ENCODE assay signal across 9 mouse cellular contexts in the genomic region with DNA sequence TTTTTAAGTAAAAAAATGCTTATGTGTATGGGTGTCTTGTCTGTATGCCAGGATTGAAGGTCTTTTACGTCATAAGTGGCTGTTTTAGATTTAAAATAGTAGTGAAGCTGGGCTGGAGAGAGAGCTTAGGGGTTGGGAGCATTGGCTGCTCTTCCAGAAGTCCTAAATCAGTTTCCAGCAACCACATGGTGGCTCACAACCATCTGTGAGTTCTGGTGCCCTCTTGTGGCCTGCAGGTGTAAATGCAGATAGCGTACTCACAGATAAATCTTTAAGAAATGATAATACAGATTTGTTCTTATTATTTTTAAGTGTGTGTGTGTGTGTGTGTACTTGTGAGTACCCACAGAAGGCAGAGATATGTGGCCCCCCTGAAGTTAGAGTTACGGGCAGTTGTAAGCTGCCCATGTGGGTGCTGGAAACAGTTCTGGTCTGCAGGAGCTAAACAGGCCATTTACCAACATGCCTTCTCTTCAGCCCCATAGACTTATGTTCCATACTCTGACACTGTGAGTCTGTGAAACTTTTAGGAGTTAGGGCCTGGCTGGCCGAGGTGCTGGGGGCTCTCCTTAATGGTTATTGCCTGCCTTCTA. TPM values are rescaled to one million over a fixed set of nuclear protein-coding genes. Genes with fewer than 3 reads are reported as not detected.
DNase-seq lines count a peak whose midpoint lies in the region; ATAC-seq lines count a peak whose summit lies in the region.
"Had no signal": no experiment of that assay in that cellular context is flagged by ENCODE, and none has a peak within 500 bp of the region (broad histone marks: within the 10 kb centered on the region; RNA-seq: fewer than 3 reads in every experiment).

No protein-coding gene starts in this region.

- H3K4me1 ChIP-seq in heart, embryonic 10.5 days, result no peaks in the 10 kb centered on the region
- H3K4me1 ChIP-seq in hindbrain, embryonic 10.5 days (replicated peaks), result no peaks in the 10 kb centered on the region
- H3K4me1 ChIP-seq: limb, embryonic 12.5 days had no signal

- no peaks in the 10 kb centered on the region for H3K9me3 ChIP-seq in heart, embryonic 10.5 days
- H3K9me3 ChIP-seq in hindbrain, embryonic 10.5 days, result no peaks in the 10 kb centered on the region
- H3K9me3 ChIP-seq: limb, embryonic 12.5 days had no signal

- ATAC-seq in megakaryocyte progenitor cell, adult 5-6 weeks (replicated peaks; ENCODE audit: poor library complexity), result peak; percentile 91

- no peaks in the 10 kb centered on the region for H3K27me3 ChIP-seq in heart, embryonic 10.5 days (ENCODE audit: insufficient read depth, poor library complexity, severe bottlenecking)
- no peaks in the 10 kb centered on the region for H3K27me3 ChIP-seq in hindbrain, embryonic 10.5 days (ENCODE audit: insufficient read depth, poor library complexity, severe bottlenecking)
- H3K27me3 ChIP-seq: limb, embryonic 12.5 days had no signal

- H3K4me3 ChIP-seq in heart, embryonic 10.5 days, result no peak overlapping the region
- no peak overlapping the region for H3K4me3 ChIP-seq in hindbrain, embryonic 10.5 days
- H3K4me3 ChIP-seq: limb, embryonic 12.5 days had no signal

- WGBS in heart, embryonic 10.5 days, result 43% methylated on average over 4 of the region's 4 CpGs
- 50% methylated on average over 4 of the region's 4 CpGs for WGBS in hindbrain, embryonic 10.5 days

- H3K36me3 ChIP-seq in heart, embryonic 10.5 days, result peaks cover 33% of the 10 kb centered on the region; the same call in 1 of the 2 replicates
- H3K36me3 ChIP-seq in hindbrain, embryonic 10.5 days, result peaks cover 53% of the 10 kb centered on the region

- DNase-seq in heart, adult 18-20 months, result peak; percentile 46 to 67
- no peak for DNase-seq in heart, embryonic 10.5 days (ENCODE audit: low spot score)
- peak; percentile 78 for DNase-seq in adrenal gland, postnatal 14 days
- peak; percentile 62 for DNase-seq in embryo, embryonic 11.5 days (ENCODE audit: low read depth, low spot score)
- DNase-seq in hindbrain, embryonic 10.5 days (ENCODE audit: low spot score), result peak; percentile 52
- peak; percentile 12 to 57 for DNase-seq in layer of hippocampus, postnatal 25 days (ENCODE audit: extremely low spot score in 1 of 2, low spot score in 1 of 2)
- peak; percentile 16 for DNase-seq in right cerebral cortex, postnatal 25 days

- no peak overlapping the region for H3K27ac ChIP-seq in heart, embryonic 10.5 days
- H3K27ac ChIP-seq in hindbrain, embryonic 10.5 days, result no peak overlapping the region
- H3K27ac ChIP-seq: limb, embryonic 12.5 days had no signal

RNA-seq across cellular contexts. Expression of a gene that starts 8.6 kb away (rescaled TPM):
- total RNA-seq in heart, adult 18-20 months (2021), result 10 to 100 TPM in 1 of 2 experiments, 1 to 10 TPM in 1; 9.6 to 18.1 TPM
- 12.4 and 12.8 TPM in 2 replicates for polyA plus RNA-seq in heart, embryonic 10.5 days (2016; fragmentation: Nextera tagmentation; extraction: Ambion mirVana)
- total RNA-seq in adrenal gland, postnatal 14 days (2021), result 7.8 and 14.5 TPM in 2 replicates
- 20.8 and 30.2 TPM in 2 replicates for polyA plus RNA-seq in hindbrain, embryonic 10.5 days (2016; fragmentation: Nextera tagmentation; extraction: Ambion mirVana)
- 10 to 100 TPM; 20.8 to 23.3 TPM for total RNA-seq in layer of hippocampus, postnatal 25 days (2021)
- total RNA-seq in megakaryocyte progenitor cell, adult 5-6 weeks (2015), result 62.2 and 84.3 TPM in 2 replicates
- total RNA-seq in megakaryocyte progenitor cell, adult 5-6 weeks (2017), result 37.0 and 56.6 TPM in 2 replicates

RNA-seq across cellular contexts. Expression of a gene that starts 9.1 kb away (rescaled TPM):
- 10 to 100 TPM; 15.0 to 17.1 TPM for total RNA-seq in heart, adult 18-20 months (2021)
- polyA plus RNA-seq in heart, embryonic 10.5 days (2016; fragmentation: Nextera tagmentation; extraction: Ambion mirVana), result 24.1 and 25.6 TPM in 2 replicates
- 20.8 and 22.0 TPM in 2 replicates for total RNA-seq in adrenal gland, postnatal 14 days (2021)
- polyA plus RNA-seq in hindbrain, embryonic 10.5 days (2016; fragmentation: Nextera tagmentation; extraction: Ambion mirVana), result 16.7 and 22.2 TPM in 2 replicates
- 10 to 100 TPM; 13.2 to 14.0 TPM for total RNA-seq in layer of hippocampus, postnatal 25 days (2021)
- total RNA-seq in megakaryocyte progenitor cell, adult 5-6 weeks (2015), result 30.2 and 33.0 TPM in 2 replicates
- 34.9 and 38.4 TPM in 2 replicates for total RNA-seq in megakaryocyte progenitor cell, adult 5-6 weeks (2017)

RNA-seq across cellular contexts. Expression of a gene that starts 9.2 kb away (rescaled TPM):
- 10 to 100 TPM; 59.8 to 63.5 TPM for total RNA-seq in heart, adult 18-20 months (2021)
- polyA plus RNA-seq in heart, embryonic 10.5 days (2016; fragmentation: Nextera tagmentation; extraction: Ambion mirVana), result 271 and 304 TPM in 2 replicates
- total RNA-seq in adrenal gland, postnatal 14 days (2021), result 73.1 and 80.9 TPM in 2 replicates
- polyA plus RNA-seq in hindbrain, embryonic 10.5 days (2016; fragmentation: Nextera tagmentation; extraction: Ambion mirVana), result 336 and 348 TPM in 2 replicates
- 10 to 100 TPM; 93.3 to 93.7 TPM for total RNA-seq in layer of hippocampus, postnatal 25 days (2021)
- total RNA-seq in megakaryocyte progenitor cell, adult 5-6 weeks (2015), result 391 and 416 TPM in 2 replicates
- 317 and 335 TPM in 2 replicates for total RNA-seq in megakaryocyte progenitor cell, adult 5-6 weeks (2017)

RNA-seq across cellular contexts. Expression of a gene that starts 9.6 kb away (rescaled TPM):
- total RNA-seq in heart, adult 18-20 months (2021), result under 1 TPM; 0.17 to 0.46 TPM
- polyA plus RNA-seq in heart, embryonic 10.5 days (2016; fragmentation: Nextera tagmentation; extraction: Ambion mirVana), result 4.2 and 5.8 TPM in 2 replicates
- 2.1 and 3.0 TPM in 2 replicates for total RNA-seq in adrenal gland, postnatal 14 days (2021)
- 2.2 and 3.0 TPM in 2 replicates for polyA plus RNA-seq in hindbrain, embryonic 10.5 days (2016; fragmentation: Nextera tagmentation; extraction: Ambion mirVana)
- total RNA-seq in layer of hippocampus, postnatal 25 days (2021), result under 1 TPM; 0.17 to 0.42 TPM
- 24.0 and 28.2 TPM in 2 replicates for total RNA-seq in megakaryocyte progenitor cell, adult 5-6 weeks (2015)
- 48.0 and 48.1 TPM in 2 replicates for total RNA-seq in megakaryocyte progenitor cell, adult 5-6 weeks (2017)

RNA-seq across cellular contexts. Expression of a gene that starts 43.2 kb away (rescaled TPM):
- total RNA-seq in heart, adult 18-20 months (2021), result under 1 TPM; 0.42 to 0.57 TPM
- polyA plus RNA-seq in heart, embryonic 10.5 days (2016; fragmentation: Nextera tagmentation; extraction: Ambion mirVana), result 3.7 and 5.3 TPM in 2 replicates
- 0.89 and 1.0 TPM in 2 replicates for total RNA-seq in adrenal gland, postnatal 14 days (2021)
- 2.8 and 4.6 TPM in 2 replicates for polyA plus RNA-seq in hindbrain, embryonic 10.5 days (2016; fragmentation: Nextera tagmentation; extraction: Ambion mirVana)
- 1 to 10 TPM; 1.1 to 1.2 TPM for total RNA-seq in layer of hippocampus, postnatal 25 days (2021)
- total RNA-seq in megakaryocyte progenitor cell, adult 5-6 weeks (2015), result 0.27 and 0.54 TPM in 2 replicates
- total RNA-seq in megakaryocyte progenitor cell, adult 5-6 weeks (2017), result 0.44 and 0.62 TPM in 2 replicates
